Mouse (Mus musculus) macrophage (primary cell): Measurements from ENCODE around the gene Polh. TPM values are rescaled to one million over a fixed set of nuclear protein-coding genes. Genes with fewer than 3 reads are reported as not detected.

Source experiments
- H3K27ac ChIP-seq: fragments of 350-480 bp; formaldehyde crosslinking; 2 replicates; pipeline ENCODE4 v1.9.0; 2021
- H3K36me3 ChIP-seq: fragments of 350-480 bp; formaldehyde crosslinking; 2 replicates; pipeline ENCODE4 v1.9.0; 2021; ENCODE audit errors: inconsistent target
- H3K4me3 ChIP-seq: fragments of 350-480 bp; formaldehyde crosslinking; 2 replicates; pipeline ENCODE4 v1.9.0; 2021; ENCODE audit errors: inconsistent target
- H3K79me2 ChIP-seq: fragments of 350-480 bp; formaldehyde crosslinking; 2 replicates; pipeline ENCODE4 v1.9.0; 2021; ENCODE audit errors: inconsistent target
- WGBS: methylation state at CpG from one replicate; pipeline ENCODE4 v1.1.7; 2026; ENCODE audit warnings: inconsistent platforms; ENCODE audit not compliant: missing documents; 5-methylcytosine and 5-hydroxymethylcytosine counted together
- polyA plus RNA-seq: library from polyadenylated mRNA; stranded (reverse); fragments of 250-400 nt; gene quantifications from 3 replicates; pipeline ENCODE4 v1.2.4, GENCODE M21; 2018; ENCODE audit warnings: inconsistent platforms
- total RNA-seq, 78 experiments: library from RNA; depleted of rRNA; stranded (reverse); fragments of 250-400 nt; gene quantifications; 1 replicate in 9 of 78; 2 replicates in 24 of 78; 3 replicates in 43 of 78; 4 replicates in 2 of 78; pipeline ENCODE4 v1.2.4; 2018; ENCODE audit warnings: inconsistent platforms in 56 of 78

The Polh gene
- total RNA-seq (2018; cell fraction: chromatin; rRNA removed) = 10 to 100 TPM in 9 of 26 experiments, 1 to 10 TPM in 17; 3.0 to 17.3 (median 8.2) TPM
- total RNA-seq (2018; cell fraction: cytosol; rRNA removed) = 1 to 10 TPM; 2.6 to 7.8 (median 6.1) TPM
- 10 to 100 TPM in 3 of 26 experiments, 1 to 10 TPM in 23; 2.5 to 18.6 (median 5.2) TPM for total RNA-seq (2018; cell fraction: nucleus; rRNA removed)
- 4.5 to 10.3 TPM (median 5.2 TPM) in 3 replicates for polyA plus RNA-seq

- peaks cover 13% of the 10 kb centered on the region; the same call in 1 of the 2 replicates for H3K36me3 ChIP-seq
- WGBS = under 1% methylated on average over 61 of the region's 66 CpGs
- H3K4me3 ChIP-seq = peak within 1 kb of the TSS; percentile 100
- peak within 1 kb of the TSS; percentile 63 for H3K27ac ChIP-seq
- peaks cover 69% of the 10 kb centered on the region for H3K79me2 ChIP-seq
Observed at GRCm38 (mm10) chr17:46202421-46203071, at the start of gene Polh, which contains the start of gene Xpo5. TSS of gene Polh (minus strand) at chr17:46202645. TSS of gene Xpo5 (plus strand) at chr17:46202782.

- H3K27ac ChIP-seq = no peak overlapping the region
- H3K36me3 ChIP-seq = peaks cover 26% of the 10 kb centered on the region; the same call in 1 of the 2 replicates
- H3K4me3 ChIP-seq = no peak overlapping the region
- peaks cover 39% of the 10 kb centered on the region for H3K79me2 ChIP-seq
- WGBS = 96% methylated on average over 3 of the region's 7 CpGs
Observed at GRCm38 (mm10) chr17:46251174-46251573, 48.7 kb upstream of the Polh start.

GRCm38 (mm10) chr17:46248189-46248522 is 45.7 kb upstream of the Polh start:
- H3K27ac ChIP-seq = peak overlapping the region; percentile 46
- peaks cover 39% of the 10 kb centered on the region for H3K79me2 ChIP-seq
- peak overlapping the region; percentile 96 for H3K4me3 ChIP-seq
- H3K36me3 ChIP-seq = peaks cover 56% of the 10 kb centered on the region
- WGBS = 2% methylated on average over 36 of the region's 37 CpGs

GRCm38 (mm10) chr17:46247512-46248188 is 45.2 kb upstream of the Polh start, which contains the start of the genes Polr1c and Yipf3:
TSS of gene Polr1c (minus strand) at chr17:46248054.
TSS of gene Yipf3 (plus strand) at chr17:46248080.
- Histone ChIP-seq H3K27ac (peak within 1 kb of the TSS; percentile 46), H3K4me3 (peak within 1 kb of the TSS; percentile 96), H3K36me3 (peaks cover 61% of the 10 kb centered on the region), H3K79me2 (peaks cover 39% of the 10 kb centered on the region)
- WGBS = under 1% methylated on average over 53 of the region's 53 CpGs

- peaks cover 30% of the 10 kb centered on the region for H3K79me2 ChIP-seq
- no peak overlapping the region for H3K27ac ChIP-seq
- H3K4me3 ChIP-seq = no peak overlapping the region
- H3K36me3 ChIP-seq = peaks cover 58% of the 10 kb centered on the region
- WGBS = 82% methylated on average over 8 of the region's 10 CpGs
Observed at GRCm38 (mm10) chr17:46244579-46244978, 42.1 kb upstream of the Polh start.

- WGBS = 95% methylated on average over 2 of the region's 2 CpGs
Observed at GRCm38 (mm10) chr17:46243624-46244023, 41.2 kb upstream of the Polh start.

GRCm38 (mm10) chr17:46242993-46243392 is 40.5 kb upstream of the Polh start:
- Histone ChIP-seq H3K4me3 (no peak overlapping the region), H3K27ac (no peak overlapping the region), H3K36me3 (peaks cover 66% of the 10 kb centered on the region), H3K79me2 (peaks cover 15% of the 10 kb centered on the region)
- 98% methylated on average over 4 of the region's 4 CpGs for WGBS

More at GRCm38 (mm10) chr17:46243624-46244023, 41.2 kb upstream of the Polh start:
- Histone ChIP-seq H3K4me3 (no peak overlapping the region), H3K27ac (no peak overlapping the region), H3K79me2 (peaks cover 20% of the 10 kb centered on the region), H3K36me3 (peaks cover 66% of the 10 kb centered on the region)

- H3K36me3 ChIP-seq = peaks cover 71% of the 10 kb centered on the region
- H3K4me3 ChIP-seq = no peak overlapping the region
- 98% methylated on average over 13 of the region's 13 CpGs for WGBS
- peaks cover 10% of the 10 kb centered on the region for H3K79me2 ChIP-seq
- H3K27ac ChIP-seq = no peak overlapping the region
Observed at GRCm38 (mm10) chr17:46242274-46242673, 39.8 kb upstream of the Polh start.

GRCm38 (mm10) chr17:46241471-46241870 is 39.0 kb upstream of the Polh start:
- H3K27ac ChIP-seq = no peak overlapping the region
- peaks cover 2% of the 10 kb centered on the region for H3K79me2 ChIP-seq
- 90% methylated on average over 11 of the region's 11 CpGs for WGBS
- H3K4me3 ChIP-seq = no peak overlapping the region
- H3K36me3 ChIP-seq = peaks cover 79% of the 10 kb centered on the region

GRCm38 (mm10) chr17:46239516-46240114 is 37.2 kb upstream of the Polh start:
- Histone ChIP-seq H3K27ac (no peak overlapping the region), H3K79me2 (no peaks in the 10 kb centered on the region), H3K36me3 (peaks cover 71% of the 10 kb centered on the region), H3K4me3 (no peak overlapping the region)
- 96% methylated on average over 15 of the region's 15 CpGs for WGBS

- Histone ChIP-seq H3K79me2 (no peaks in the 10 kb centered on the region), H3K27ac (no peak overlapping the region), H3K36me3 (peaks cover 60% of the 10 kb centered on the region), H3K4me3 (no peak overlapping the region)
- WGBS = 84% methylated on average over 4 of the region's 5 CpGs
Observed at GRCm38 (mm10) chr17:46237480-46237879, 35.0 kb upstream of the Polh start.

- Histone ChIP-seq H3K36me3 (peaks cover 56% of the 10 kb centered on the region), H3K4me3 (no peak overlapping the region), H3K79me2 (no peaks in the 10 kb centered on the region), H3K27ac (no peak overlapping the region)
- WGBS = 96% methylated on average over 6 of the region's 6 CpGs
Observed at GRCm38 (mm10) chr17:46237079-46237478, 34.6 kb upstream of the Polh start.

GRCm38 (mm10) chr17:46236067-46236466 is 33.6 kb upstream of the Polh start:
- 100% methylated on average over 1 of the region's 1 CpGs for WGBS
- Histone ChIP-seq H3K36me3 (peaks cover 54% of the 10 kb centered on the region), H3K4me3 (no peak overlapping the region), H3K27ac (no peak overlapping the region), H3K79me2 (no peaks in the 10 kb centered on the region)

- H3K27ac ChIP-seq = no peak overlapping the region
- WGBS = 95% methylated on average over 7 of the region's 7 CpGs
Observed at GRCm38 (mm10) chr17:46227576-46227975, 25.1 kb upstream of the Polh start.

More at GRCm38 (mm10) chr17:46227576-46227975, 25.1 kb upstream of the Polh start:
- no peaks in the 10 kb centered on the region for H3K79me2 ChIP-seq
- H3K36me3 ChIP-seq = peaks cover 85% of the 10 kb centered on the region
- H3K4me3 ChIP-seq = no peak overlapping the region
